Mouse (Mus musculus) 416B (cell line): Measurements from ENCODE around the gene Rfx4.

ENCODE experiments used
- DNase-seq: peaks from one replicate; pipeline ENCODE4 v3.0.0; 2011; ENCODE audit warnings: low read depth

The Rfx4 gene

GRCm38 (mm10) chr10:84910194-84910593 lies 154.3 kb downstream of the Rfx4 start:
- no peak for DNase-seq

GRCm38 (mm10) chr10:84910758-84911384 lies 155.0 kb downstream of the Rfx4 start:
- DNase-seq: no peak

- DNase-seq: no peak
Measured at GRCm38 (mm10) chr10:84913148-84913547, 157.3 kb downstream of the Rfx4 start.

GRCm38 (mm10) chr10:84915476-84915875 lies 159.6 kb downstream of the Rfx4 start:
- DNase-seq: no peak

- DNase-seq: peak; percentile 99
Measured at GRCm38 (mm10) chr10:84916810-84917730, 161.2 kb downstream of the Rfx4 start, which contains the start of gene Ric8b. Gene Ric8b, plus strand, starts transcription at chr10:84917616.

GRCm38 (mm10) chr10:84917731-84918095 lies 161.9 kb downstream of the Rfx4 start:
- DNase-seq: no peak

GRCm38 (mm10) chr10:84926336-84926735 lies 170.5 kb downstream of the Rfx4 start:
- DNase-seq: no peak

- no peak for DNase-seq
Measured at GRCm38 (mm10) chr10:84926885-84927284, 171.0 kb downstream of the Rfx4 start.

- DNase-seq: no peak
Measured at GRCm38 (mm10) chr10:84928465-84928864, 172.6 kb downstream of the Rfx4 start.

- DNase-seq: peak; percentile 39
Measured at GRCm38 (mm10) chr10:84935553-84936209, 179.8 kb downstream of the Rfx4 start.

- DNase-seq: no peak
Measured at GRCm38 (mm10) chr10:84936832-84937515, 181.1 kb downstream of the Rfx4 start.

- no peak for DNase-seq
Measured at GRCm38 (mm10) chr10:84938094-84938820, 182.4 kb downstream of the Rfx4 start.

- DNase-seq: no peak
Measured at GRCm38 (mm10) chr10:84938886-84939285, 183.0 kb downstream of the Rfx4 start.

- DNase-seq: no peak
Measured at GRCm38 (mm10) chr10:84940356-84940755, 184.5 kb downstream of the Rfx4 start.

- peak; percentile 22 for DNase-seq
Measured at GRCm38 (mm10) chr10:84945692-84946091, 189.8 kb downstream of the Rfx4 start.

GRCm38 (mm10) chr10:84948970-84949683 lies 193.3 kb downstream of the Rfx4 start:
- DNase-seq: no peak

GRCm38 (mm10) chr10:84949684-84950010 lies 193.8 kb downstream of the Rfx4 start:
- DNase-seq: no peak

- DNase-seq: no peak
Measured at GRCm38 (mm10) chr10:84950384-84950783, 194.5 kb downstream of the Rfx4 start.

- DNase-seq: no peak
Measured at GRCm38 (mm10) chr10:84954236-84954635, 198.4 kb downstream of the Rfx4 start.
